Mouse (Mus musculus): ENCODE results near the gene Klhl8. TPM values are rescaled to one million over a fixed set of nuclear protein-coding genes. Genes with fewer than 3 reads are reported as not detected.

Klhl8 gene
- total and polyA plus RNA-seq, 3 experiments = 4.0 to 17.7 (median 15.2) TPM

- no peak for DNase-seq
Observed at GRCm38 (mm10) chr5:103813997-103814542, 97.0 kb downstream of the Klhl8 start.

GRCm38 (mm10) chr5:103813291-103813690, 97.8 kb downstream of the Klhl8 start:
- no peak for DNase-seq

Other genes starting within 250 kb of the Klhl8 start
- 10 to 100 TPM; 32.8 to 50.0 TPM for gene Aff1, start 218.9 kb downstream of the Klhl8 start, total RNA-seq (2021)
- gene Aff1, start 218.9 kb downstream of the Klhl8 start, polyA plus RNA-seq (2012; rRNA removed) = 4.3 and 5.6 TPM in 2 replicates
- 1 to 10 TPM in 1 of 2 experiments, not detected in 1; 1.4 TPM for gene Hsd17b13, start 66.2 kb upstream of the Klhl8 start, total RNA-seq (2021)
- gene Hsd17b13, start 66.2 kb upstream of the Klhl8 start, polyA plus RNA-seq (2012; rRNA removed) = not detected in 2 replicates
- gene Hsd17b11, start 110.7 kb upstream of the Klhl8 start, total RNA-seq (2021) = 10 to 100 TPM; 67.2 to 69.0 TPM
- 18.2 and 19.2 TPM in 2 replicates for gene Hsd17b11, start 110.7 kb upstream of the Klhl8 start, polyA plus RNA-seq (2012; rRNA removed)
- gene Nudt9, start 135.0 kb upstream of the Klhl8 start, total RNA-seq (2021) = 10 to 100 TPM; 63.0 to 73.2 TPM
- gene Nudt9, start 135.0 kb upstream of the Klhl8 start, polyA plus RNA-seq (2012; rRNA removed) = 101 and 113 TPM in 2 replicates
- gene Gm17660, start 166.3 kb upstream of the Klhl8 start, total RNA-seq (2021) = not detected
- gene Gm17660, start 166.3 kb upstream of the Klhl8 start, polyA plus RNA-seq (2012; rRNA removed) = not detected in 2 replicates
- gene Sparcl1, start 202.5 kb upstream of the Klhl8 start, total RNA-seq (2021) = 10 to 100 TPM; 30.4 to 30.6 TPM
- gene Sparcl1, start 202.5 kb upstream of the Klhl8 start, polyA plus RNA-seq (2012; rRNA removed) = 10.9 and 13.1 TPM in 2 replicates

Data from adrenal gland, adult 2 months (tissue).